Mouse (Mus musculus) testis, adult 2 months (tissue): Measurements from ENCODE around the gene Sun3. TPM values are rescaled to one million over a fixed set of nuclear protein-coding genes. Genes with fewer than 3 reads are reported as not detected.

Experiments
- H3K27ac ChIP-seq: fragments of 200-500 bp; 2 replicates; pipeline ENCODE4 v1.5.1; 2012; ENCODE audit warnings: low read depth, low read length; ENCODE audit not compliant: control insufficient read depth, insufficient read depth
- H3K27me3 ChIP-seq: fragments of 200-500 bp; 2 replicates; pipeline ENCODE4 v1.6.1; 2012; ENCODE audit warnings: mild to moderate bottlenecking, low read length, moderate library complexity; ENCODE audit not compliant: control insufficient read depth, insufficient read depth
- H3K36me3 ChIP-seq: fragments of 200-500 bp; 2 replicates; pipeline ENCODE4 v1.6.1; 2012; ENCODE audit warnings: mild to moderate bottlenecking, low read length; ENCODE audit not compliant: control insufficient read depth, insufficient read depth
- H3K4me1 ChIP-seq: fragments of 200-500 bp; 2 replicates; pipeline ENCODE4 v1.6.1; 2012; ENCODE audit warnings: low read length; ENCODE audit not compliant: control insufficient read depth, insufficient read depth
- H3K4me3 ChIP-seq: fragments of 200-500 bp; 2 replicates; pipeline ENCODE4 v1.5.1; 2012; ENCODE audit warnings: low read depth, mild to moderate bottlenecking, low read length, moderate library complexity, mixed read lengths; ENCODE audit not compliant: control insufficient read depth
- CTCF ChIP-seq: fragments of 200-500 bp; IDR thresholded peaks from 2 replicates; pipeline ENCODE4 v1.5.1; 2012; ENCODE audit warnings: low read depth, mild to moderate bottlenecking, inconsistent platforms, low read length, moderate library complexity; ENCODE audit not compliant: control insufficient read depth, insufficient read depth, insufficient replicate concordance
- POLR2A ChIP-seq: fragments of 200-500 bp; IDR thresholded peaks from 2 replicates; pipeline ENCODE4 v1.6.1; 2012; ENCODE audit warnings: low read depth, mild to moderate bottlenecking, inconsistent platforms, low read length, moderate library complexity; ENCODE audit not compliant: control insufficient read depth
- polyA plus RNA-seq: library from polyadenylated mRNA; depleted of rRNA; stranded (reverse); fragments of >200 nt; gene quantifications from 2 replicates; pipeline ENCODE4 v1.2.3, GENCODE M21; 2012; rRNA removed

The Sun3 gene
- polyA plus RNA-seq, 1 experiment, result 68.1 TPM

- Histone ChIP-seq H3K4me1 (no peaks in the 10 kb centered on the region), H3K27me3 (no peaks in the 10 kb centered on the region), H3K36me3 (no peaks in the 10 kb centered on the region), H3K4me3 (no peak overlapping the region), H3K27ac (no peak overlapping the region)
- TF ChIP-seq POLR2A (no peak), CTCF (no peak)
These were observed 62.7 kb downstream of the Sun3 start for GRCm38 (mm10) chr11:8986058-8986457.

GRCm38 (mm10) chr11:8983237-8983861, 65.4 kb downstream of the Sun3 start:
- TF ChIP-seq CTCF (peak; percentile 33; the same call in 1 of the 2 replicates), POLR2A (no peak)
- H3K36me3 ChIP-seq, result no peaks in the 10 kb centered on the region
- H3K4me3 ChIP-seq, result no peak overlapping the region
- H3K27me3 ChIP-seq, result no peaks in the 10 kb centered on the region
- no peaks in the 10 kb centered on the region for H3K4me1 ChIP-seq
- no peak overlapping the region for H3K27ac ChIP-seq

GRCm38 (mm10) chr11:8978154-8978553, 70.6 kb downstream of the Sun3 start:
- H3K4me3 ChIP-seq, result no peak overlapping the region

DNA sequence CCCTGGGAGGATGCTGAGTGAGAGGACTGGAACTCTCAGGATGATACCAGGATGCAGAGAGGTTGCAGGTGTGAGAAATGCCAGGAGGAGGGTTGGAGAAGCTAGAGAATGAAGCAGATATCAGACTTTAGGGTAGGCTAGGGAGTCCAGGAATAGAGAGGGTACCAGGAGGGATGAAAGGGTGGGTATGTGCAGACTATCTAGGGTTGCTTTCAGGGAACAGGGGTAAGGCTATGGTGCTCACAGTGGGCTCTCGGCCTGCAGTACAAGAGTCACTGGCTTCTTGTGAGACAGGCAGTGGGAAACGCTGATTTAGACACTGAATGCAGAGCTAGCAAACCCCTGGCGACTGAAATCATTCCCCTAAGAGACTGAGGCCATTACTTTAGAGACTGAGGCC, 75.6 kb downstream of the Sun3 start, which contains the start of gene Pkd1l1:
Pkd1l1 (minus strand) TSS at position 101 of the 400 bp plus-strand sequence.
- Histone ChIP-seq H3K27me3 (no peaks in the 10 kb centered on the region), H3K4me1 (no peaks in the 10 kb centered on the region), H3K4me3 (no peak within 1 kb of the TSS), H3K36me3 (no peaks in the 10 kb centered on the region), H3K27ac (no peak within 1 kb of the TSS)
- TF ChIP-seq POLR2A, result no peak
- no peak for TF ChIP-seq CTCF

More at GRCm38 (mm10) chr11:8978154-8978553, 70.6 kb downstream of the Sun3 start:
- Histone ChIP-seq H3K4me1 (no peaks in the 10 kb centered on the region), H3K36me3 (no peaks in the 10 kb centered on the region), H3K27ac (no peak overlapping the region), H3K27me3 (no peaks in the 10 kb centered on the region)
- no peak for TF ChIP-seq CTCF

- TF ChIP-seq POLR2A (no peak), CTCF (no peak)
- Histone ChIP-seq H3K4me1 (no peaks in the 10 kb centered on the region), H3K4me3 (no peak overlapping the region), H3K27me3 (no peaks in the 10 kb centered on the region), H3K36me3 (no peaks in the 10 kb centered on the region), H3K27ac (no peak overlapping the region)
These were observed 76.7 kb downstream of the Sun3 start for GRCm38 (mm10) chr11:8972093-8972492.

- Histone ChIP-seq H3K27me3 (no peaks in the 10 kb centered on the region), H3K36me3 (no peaks in the 10 kb centered on the region), H3K4me1 (no peaks in the 10 kb centered on the region), H3K27ac (no peak overlapping the region), H3K4me3 (no peak overlapping the region)
- no peak for TF ChIP-seq POLR2A
- TF ChIP-seq CTCF, result no peak
These were observed 78.3 kb downstream of the Sun3 start for GRCm38 (mm10) chr11:8970509-8970908.

DNA sequence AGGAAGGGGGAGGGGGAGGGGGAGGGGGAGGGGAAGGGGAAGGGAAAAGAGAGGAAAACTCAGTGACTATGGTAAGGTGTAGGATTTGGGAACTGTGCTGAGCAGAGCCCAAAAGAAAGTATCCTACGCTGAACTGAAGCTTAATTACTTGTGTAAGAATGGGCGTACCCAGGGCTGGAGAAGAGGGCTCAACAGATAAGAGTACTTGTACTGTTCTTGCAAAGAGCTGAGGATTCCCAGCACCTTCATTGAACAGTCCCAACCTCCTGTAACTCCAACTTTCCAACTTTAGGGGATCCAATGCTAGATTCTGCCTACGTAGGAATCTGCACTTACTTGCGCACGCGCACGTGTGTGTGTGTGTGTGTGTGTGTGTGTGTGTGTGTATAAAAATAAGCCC, 80.7 kb downstream of the Sun3 start:
- TF ChIP-seq POLR2A, result no peak
- TF ChIP-seq CTCF, result no peak
- Histone ChIP-seq H3K4me1 (no peaks in the 10 kb centered on the region), H3K36me3 (no peaks in the 10 kb centered on the region), H3K27ac (no peak overlapping the region), H3K4me3 (no peak overlapping the region), H3K27me3 (no peaks in the 10 kb centered on the region)

Other genes with a start within 250 kb of the Sun3 start
- gene Pkd1l1, start 75.7 kb downstream of the Sun3 start, polyA plus RNA-seq, result 0.53 and 0.72 TPM in 2 replicates
- gene Hus1, start 37.8 kb downstream of the Sun3 start, polyA plus RNA-seq, result 3.7 TPM in 2 replicates
- 53.6 and 58.1 TPM in 2 replicates for gene Gm11992, start 397 bp downstream of the Sun3 start, polyA plus RNA-seq
- gene Upp1, start 69.1 kb upstream of the Sun3 start, polyA plus RNA-seq, result 0.88 and 1.5 TPM in 2 replicates
- 0.04 and 0.05 TPM in 2 replicates for gene Abca13, start 143.0 kb upstream of the Sun3 start, polyA plus RNA-seq